Mouse (Mus musculus) liver, adult (tissue): ENCODE measurements around the gene Gm49403.

Source experiments
- GATA4 ChIP-seq: IDR thresholded peaks from 2 replicates; pipeline ENCODE4 v1.6.1; 2014; ENCODE audit warnings: mild to moderate bottlenecking, low read length; ENCODE audit not compliant: insufficient replicate concordance

Gene Gm49403

GRCm38 (mm10) chr19:8883616-8884015 lies at the start of gene Gm49403, which contains the start of gene Lbhd1:
Gene Gm49403 (plus strand): TSS chr19:8883930.
Gene Lbhd1 (plus strand): TSS chr19:8883732.
- no peak for TF ChIP-seq GATA4

- TF ChIP-seq GATA4: no peak
These were observed 46.4 kb upstream of the Gm49403 start, which contains the start of gene Bscl2 for GRCm38 (mm10) chr19:8837251-8837791. Gene Bscl2 (plus strand): TSS chr19:8837467.

- no peak for TF ChIP-seq GATA4
These were observed 45.5 kb upstream of the Gm49403 start for GRCm38 (mm10) chr19:8838041-8838730.

GRCm38 (mm10) chr19:8839103-8839907 lies 44.4 kb upstream of the Gm49403 start, which contains the start of gene Gng3:
Gene Gng3 (minus strand): TSS chr19:8839194.
- no peak for TF ChIP-seq GATA4

GRCm38 (mm10) chr19:8839908-8840791 lies 43.6 kb upstream of the Gm49403 start:
- no peak for TF ChIP-seq GATA4

GRCm38 (mm10) chr19:8841012-8841411 lies 42.7 kb upstream of the Gm49403 start:
- no peak for TF ChIP-seq GATA4

GRCm38 (mm10) chr19:8842961-8843360 lies 40.8 kb upstream of the Gm49403 start:
- no peak for TF ChIP-seq GATA4

- no peak for TF ChIP-seq GATA4
These were observed 39.2 kb upstream of the Gm49403 start for GRCm38 (mm10) chr19:8844371-8845129.

GRCm38 (mm10) chr19:8848356-8848755 lies 35.4 kb upstream of the Gm49403 start:
- TF ChIP-seq GATA4: no peak

GRCm38 (mm10) chr19:8850402-8850901 lies 33.3 kb upstream of the Gm49403 start, which contains the start of gene Lrrn4cl:
Gene Lrrn4cl (plus strand): TSS chr19:8850768.
- TF ChIP-seq GATA4: no peak

- TF ChIP-seq GATA4: no peak
These were observed 32.1 kb upstream of the Gm49403 start for GRCm38 (mm10) chr19:8851639-8852038.

- no peak for TF ChIP-seq GATA4
These were observed 31.3 kb upstream of the Gm49403 start for GRCm38 (mm10) chr19:8852236-8852928.

- no peak for TF ChIP-seq GATA4
These were observed 30.6 kb upstream of the Gm49403 start for GRCm38 (mm10) chr19:8853117-8853516.

- no peak for TF ChIP-seq GATA4
These were observed 26.0 kb upstream of the Gm49403 start for GRCm38 (mm10) chr19:8857689-8858088.

GRCm38 (mm10) chr19:8859018-8859417 lies 24.7 kb upstream of the Gm49403 start:
- no peak for TF ChIP-seq GATA4
